Mouse (Mus musculus): ENCODE measurements around the gene Tlx2. TPM values are rescaled to one million over a fixed set of nuclear protein-coding genes. Genes with fewer than 3 reads are reported as not detected.

Gene Tlx2
- polyA plus RNA-seq, 1 experiment, result not detected

DNA sequence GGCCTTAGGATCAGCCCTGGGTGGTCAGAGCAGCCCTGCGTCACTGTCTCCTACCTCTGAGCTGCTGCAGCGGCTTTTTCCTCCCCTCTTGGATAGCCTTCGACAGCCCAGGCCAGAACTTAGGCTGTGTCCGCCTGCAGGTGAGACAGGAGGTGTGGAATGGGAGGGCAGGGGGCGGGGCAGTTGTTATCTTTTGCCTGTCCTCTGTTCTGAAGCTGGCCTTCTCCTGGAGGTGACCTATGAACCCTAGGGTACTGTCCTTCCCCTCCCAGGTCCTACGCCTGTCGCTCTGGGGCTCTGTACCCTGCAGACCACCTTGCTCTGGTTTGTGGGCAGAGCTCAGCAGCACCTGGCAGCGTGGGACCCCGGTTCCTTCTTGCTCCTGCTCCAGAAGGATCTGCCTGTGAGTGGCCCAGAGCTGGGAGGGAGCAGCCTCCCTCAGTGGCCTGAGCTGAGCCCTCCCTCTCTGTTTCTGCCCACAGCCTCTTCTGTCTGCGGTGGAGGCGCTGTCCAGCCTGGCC is 33.1 kb upstream of the Tlx2 start:
- DNase-seq, result no peak
- Histone ChIP-seq H3K4me1 (ENCODE audit: control insufficient read depth, insufficient read depth, low read length) (peaks cover 20% of the 10 kb centered on the region), H3K27ac (ENCODE audit: insufficient read depth, low read length) (no peak overlapping the region), H3K4me3 (replicated peaks; ENCODE audit: insufficient read depth, low read depth, low read length) (no peak overlapping the region), H3K27me3 (ENCODE audit: control insufficient read depth, insufficient read depth, low read length) (no peaks in the 10 kb centered on the region)
- 54% methylated on average over 11 of the region's 11 CpGs for WGBS
- TF ChIP-seq CTCF (IDR thresholded peaks at IDR 0.05; ENCODE audit: borderline replicate concordance, insufficient read depth, low read depth, low read length) (no peak), POLR2A (IDR thresholded peaks at IDR 0.05; ENCODE audit: borderline replicate concordance, insufficient read depth, low read length) (no peak)

DNA sequence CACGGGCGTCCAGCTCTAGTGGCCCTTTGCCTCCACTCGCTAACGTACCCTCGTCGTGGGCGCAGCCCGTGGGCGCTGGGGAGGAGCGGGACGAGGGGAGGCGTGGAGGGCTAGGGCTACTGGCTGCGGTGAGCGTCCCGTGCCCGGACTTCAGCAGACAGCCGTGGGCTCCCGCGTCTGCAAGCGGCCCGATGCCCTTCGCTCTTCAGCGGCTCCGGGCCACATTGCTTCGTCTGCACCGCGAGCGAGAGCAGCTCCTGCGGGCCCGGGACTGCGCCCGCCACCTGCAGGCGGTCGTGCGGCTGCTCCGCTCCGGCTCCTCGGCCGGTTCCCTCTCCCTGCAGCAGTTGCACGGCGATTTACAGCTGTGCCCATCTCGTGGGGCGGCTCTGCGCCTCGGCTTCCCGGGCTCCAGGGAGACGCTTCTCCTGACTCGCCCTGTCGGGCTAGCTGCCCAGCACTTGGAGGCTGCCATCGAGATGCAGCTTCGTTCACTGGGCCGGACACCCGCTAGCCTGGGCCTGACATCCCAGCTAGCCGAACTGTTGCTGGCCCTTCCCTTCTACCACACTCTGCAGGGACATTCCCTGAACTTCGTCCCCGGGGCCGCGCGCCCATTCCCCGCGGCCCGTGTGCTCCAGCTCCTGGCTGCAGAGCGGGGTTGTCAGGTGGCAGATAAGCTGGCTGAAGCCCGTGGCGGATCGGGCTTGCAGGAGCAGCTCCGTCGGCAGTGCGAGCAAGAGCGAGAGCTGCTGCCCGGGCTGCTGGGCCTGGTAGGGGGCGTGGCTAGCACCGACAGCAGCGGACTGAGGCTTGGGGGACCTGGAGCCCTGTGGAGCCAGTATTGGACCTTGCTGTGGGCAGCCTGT is 31.8 kb upstream of the Tlx2 start:
- Histone ChIP-seq H3K27me3 (ENCODE audit: control insufficient read depth, insufficient read depth, low read length) (no peaks in the 10 kb centered on the region), H3K4me3 (replicated peaks; ENCODE audit: insufficient read depth, low read depth, low read length) (peak overlapping the region; percentile 78), H3K4me1 (ENCODE audit: control insufficient read depth, insufficient read depth, low read length) (peaks cover 14% of the 10 kb centered on the region), H3K27ac (ENCODE audit: insufficient read depth, low read length) (peak overlapping the region; percentile 63)
- DNase-seq, result peak; percentile 58 to 60
- TF ChIP-seq POLR2A (IDR thresholded peaks at IDR 0.05; ENCODE audit: borderline replicate concordance, insufficient read depth, low read length) (0 out of 2 replicates have a peak, but pooled peaks have one; percentile 9), CTCF (IDR thresholded peaks at IDR 0.05; ENCODE audit: borderline replicate concordance, insufficient read depth, low read depth, low read length) (no peak; the same call in 1 of the 2 replicates)
- WGBS, result under 1% methylated on average over 74 of the region's 74 CpGs

DNA sequence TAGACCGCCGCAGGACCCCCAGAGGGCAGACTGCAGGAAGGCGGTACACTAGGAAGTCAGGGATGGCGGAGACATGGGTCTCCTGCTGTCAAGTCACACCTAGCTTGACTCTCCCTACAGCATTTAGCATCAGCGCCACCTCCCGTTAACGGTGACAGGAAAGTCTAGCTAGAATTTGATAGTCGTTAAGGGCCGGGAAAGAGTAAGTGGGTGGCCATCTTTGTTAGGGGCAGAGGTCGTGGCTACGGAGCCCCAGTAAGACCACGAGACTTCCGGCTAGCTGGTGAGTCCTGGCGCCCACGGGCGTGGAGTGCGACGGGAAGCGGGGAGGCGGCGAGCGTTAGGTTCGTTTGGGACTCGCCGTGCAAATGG is 31.2 kb upstream of the Tlx2 start, which contains the start of the genes Ccdc142 and Gm42688:
Gene Ccdc142, plus strand, starts transcription at position 286 of the 372 bp plus-strand sequence.
Gene Gm42688, plus strand, starts transcription at position 302 of the 372 bp plus-strand sequence.
- DNase-seq, result peak; percentile 92 to 94
- Histone ChIP-seq H3K27ac (ENCODE audit: insufficient read depth, low read length) (peak within 1 kb of the TSS; percentile 63), H3K4me3 (replicated peaks; ENCODE audit: insufficient read depth, low read depth, low read length) (peak within 1 kb of the TSS; percentile 78), H3K4me1 (ENCODE audit: control insufficient read depth, insufficient read depth, low read length) (peaks cover 14% of the 10 kb centered on the region), H3K27me3 (ENCODE audit: control insufficient read depth, insufficient read depth, low read length) (no peaks in the 10 kb centered on the region)
- under 1% methylated on average over 25 of the region's 25 CpGs for WGBS
- peak; percentile 77 for TF ChIP-seq POLR2A (IDR thresholded peaks at IDR 0.05; ENCODE audit: borderline replicate concordance, insufficient read depth, low read length)
- peak; percentile 62 for TF ChIP-seq CTCF (IDR thresholded peaks at IDR 0.05; ENCODE audit: borderline replicate concordance, insufficient read depth, low read depth, low read length)

DNA sequence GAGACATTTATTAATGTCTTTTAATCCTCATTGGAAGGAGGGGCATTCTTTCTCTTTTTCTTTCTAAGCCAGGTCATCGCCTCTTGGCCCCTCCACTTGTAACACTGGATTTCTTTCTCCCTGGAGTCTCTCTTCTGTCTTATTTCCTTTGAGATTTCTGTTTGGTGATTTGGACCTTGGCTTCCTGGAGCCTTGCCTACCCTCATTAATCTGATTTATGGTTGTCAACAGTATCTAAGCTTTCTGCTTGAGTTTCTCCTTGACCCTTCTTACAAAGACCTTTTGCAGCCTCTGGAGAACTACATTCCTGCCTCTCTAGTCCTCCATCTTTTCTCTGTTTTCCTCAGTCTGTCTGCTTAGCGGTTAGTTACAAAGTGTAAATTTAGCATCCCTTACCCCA is 28.3 kb upstream of the Tlx2 start:
- DNase-seq, result no peak
- Histone ChIP-seq H3K4me1 (ENCODE audit: control insufficient read depth, insufficient read depth, low read length) (peaks cover 11% of the 10 kb centered on the region), H3K27me3 (ENCODE audit: control insufficient read depth, insufficient read depth, low read length) (no peaks in the 10 kb centered on the region), H3K27ac (ENCODE audit: insufficient read depth, low read length) (no peak overlapping the region), H3K4me3 (replicated peaks; ENCODE audit: insufficient read depth, low read depth, low read length) (no peak overlapping the region)
- TF ChIP-seq CTCF (IDR thresholded peaks at IDR 0.05; ENCODE audit: borderline replicate concordance, insufficient read depth, low read depth, low read length), result no peak
- no peak for TF ChIP-seq POLR2A (IDR thresholded peaks at IDR 0.05; ENCODE audit: borderline replicate concordance, insufficient read depth, low read length)
- WGBS, result 75% methylated on average over 2 of the region's 2 CpGs

GRCm38 (mm10) chr6:83095968-83096367 is 25.9 kb upstream of the Tlx2 start:
- TF ChIP-seq POLR2A (IDR thresholded peaks at IDR 0.05; ENCODE audit: borderline replicate concordance, insufficient read depth, low read length) (no peak), CTCF (IDR thresholded peaks at IDR 0.05; ENCODE audit: borderline replicate concordance, insufficient read depth, low read depth, low read length) (no peak)
- 42% methylated on average over 6 of the region's 6 CpGs for WGBS
- no peak for DNase-seq
- Histone ChIP-seq H3K4me1 (ENCODE audit: control insufficient read depth, insufficient read depth, low read length) (no peaks in the 10 kb centered on the region), H3K27me3 (ENCODE audit: control insufficient read depth, insufficient read depth, low read length) (no peaks in the 10 kb centered on the region), H3K27ac (ENCODE audit: insufficient read depth, low read length) (no peak overlapping the region), H3K4me3 (replicated peaks; ENCODE audit: insufficient read depth, low read depth, low read length) (no peak overlapping the region)

DNA sequence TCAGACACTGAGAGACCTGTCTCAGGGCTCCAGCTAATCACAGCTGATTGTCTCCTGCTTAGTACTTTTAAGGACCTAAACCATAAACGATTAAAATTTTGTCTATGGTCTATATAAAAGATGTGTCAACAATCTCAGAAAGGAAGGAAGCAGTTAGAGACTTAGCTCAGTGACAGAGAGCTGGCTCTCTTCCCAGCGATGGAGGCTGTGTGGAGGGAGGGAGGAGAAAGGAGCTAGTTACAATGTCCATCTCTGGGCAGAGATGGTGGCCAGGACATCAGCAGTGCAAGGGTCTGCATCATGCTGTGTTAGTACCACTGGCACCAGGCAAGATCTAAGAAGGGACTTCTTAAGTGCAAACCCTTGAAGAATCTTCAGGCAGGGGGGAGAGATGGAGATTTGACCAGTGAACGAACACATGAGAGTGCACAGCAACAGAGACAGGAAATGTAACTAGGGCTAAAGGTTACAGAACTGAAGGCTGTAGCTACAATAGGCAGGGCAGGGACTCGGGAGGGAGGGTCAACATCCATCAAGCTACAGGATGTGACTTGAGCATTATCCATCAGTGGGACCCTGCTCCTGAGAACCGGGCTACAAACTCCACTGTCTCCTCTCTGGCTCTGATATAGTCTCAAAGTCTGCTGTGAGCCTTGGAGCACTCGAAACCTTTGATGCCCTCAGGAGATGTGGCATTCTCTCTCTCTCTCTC is 22.5 kb upstream of the Tlx2 start:
- WGBS, result 32% methylated on average over 6 of the region's 6 CpGs
- no peak overlapping the region for H3K27ac ChIP-seq (ENCODE audit: insufficient read depth, low read length)
- no peaks in the 10 kb centered on the region; the same call in 1 of the 2 replicates for H3K27me3 ChIP-seq (ENCODE audit: control insufficient read depth, insufficient read depth, low read length)

GRCm38 (mm10) chr6:83087926-83088260 is 17.8 kb upstream of the Tlx2 start:
- WGBS, result 7% methylated on average over 9 of the region's 9 CpGs
- Histone ChIP-seq H3K27ac (ENCODE audit: insufficient read depth, low read length) (no peak overlapping the region), H3K27me3 (ENCODE audit: control insufficient read depth, insufficient read depth, low read length) (no peaks in the 10 kb centered on the region; the same call in 1 of the 2 replicates), H3K4me3 (replicated peaks; ENCODE audit: insufficient read depth, low read depth, low read length) (no peak overlapping the region), H3K4me1 (ENCODE audit: control insufficient read depth, insufficient read depth, low read length) (no peaks in the 10 kb centered on the region)
- no peak for TF ChIP-seq POLR2A (IDR thresholded peaks at IDR 0.05; ENCODE audit: borderline replicate concordance, insufficient read depth, low read length)
- no peak for TF ChIP-seq CTCF (IDR thresholded peaks at IDR 0.05; ENCODE audit: borderline replicate concordance, insufficient read depth, low read depth, low read length)
- no peak for DNase-seq

More for the DNA sequence above, 22.5 kb upstream of the Tlx2 start:
- TF ChIP-seq CTCF (IDR thresholded peaks at IDR 0.05; ENCODE audit: borderline replicate concordance, insufficient read depth, low read depth, low read length) (no peak), POLR2A (IDR thresholded peaks at IDR 0.05; ENCODE audit: borderline replicate concordance, insufficient read depth, low read length) (no peak)
- no peak for DNase-seq
- H3K4me3 ChIP-seq (replicated peaks; ENCODE audit: insufficient read depth, low read depth, low read length), result no peak overlapping the region
- H3K4me1 ChIP-seq (ENCODE audit: control insufficient read depth, insufficient read depth, low read length), result no peaks in the 10 kb centered on the region
